Mouse (Mus musculus) testis, adult 2 months (tissue): ENCODE data around the gene Trp53rkb.

Experiments used
- CTCF ChIP-seq: fragments of 200-500 bp; IDR thresholded peaks from 2 replicates; pipeline ENCODE4 v1.5.1; 2012; ENCODE audit warnings: low read depth, mild to moderate bottlenecking, inconsistent platforms, low read length, moderate library complexity; ENCODE audit not compliant: control insufficient read depth, insufficient read depth, insufficient replicate concordance
- POLR2A ChIP-seq: fragments of 200-500 bp; IDR thresholded peaks from 2 replicates; pipeline ENCODE4 v1.6.1; 2012; ENCODE audit warnings: low read depth, mild to moderate bottlenecking, inconsistent platforms, low read length, moderate library complexity; ENCODE audit not compliant: control insufficient read depth

- TF ChIP-seq CTCF (no peak), POLR2A (no peak)
These were observed 8.1 kb downstream of the Trp53rkb start for GRCm38 (mm10) chr2:166800473-166800857.
